Mouse (Mus musculus) limb, embryonic 11.5 days (tissue): ENCODE data around the gene Tdrd7. TPM values are rescaled to one million over a fixed set of nuclear protein-coding genes. Genes with fewer than 3 reads are reported as not detected.

ENCODE experiments used
- ATAC-seq: fragments of 200-750 bp; cut with Nextera tagmentation; 2 replicates; pipeline ENCODE4 v1.8.0; 2017; ENCODE audit warnings: low read depth; ENCODE audit not compliant: insufficient number of reproducible peaks, low FRiP score, low TSS enrichment
- DNase-seq: peaks from one replicate; pipeline ENCODE4 v3.0.0-alpha.2; 2015; ENCODE audit warnings: low spot score
- H3K27ac ChIP-seq: fragments of 300-500 bp; sonication (generic); replicated peaks from 2 replicates; pipeline ENCODE4 v1.5.1; 2014; ENCODE audit warnings: low read depth, mild to moderate bottlenecking, low read length
- H3K27me3 ChIP-seq: fragments of 300-500 bp; sonication (generic); 2 replicates; pipeline ENCODE4 v1.6.1; 2014; ENCODE audit warnings: mild to moderate bottlenecking, low read length, mixed read lengths; ENCODE audit not compliant: control insufficient read depth, insufficient read depth
- H3K36me3 ChIP-seq: fragments of 300-500 bp; sonication (generic); 2 replicates; pipeline ENCODE4 v1.6.1; 2014; ENCODE audit warnings: mild to moderate bottlenecking, low read length, moderate library complexity, mixed read lengths; ENCODE audit not compliant: control insufficient read depth, insufficient read depth
- H3K4me1 ChIP-seq: fragments of 300-500 bp; sonication (generic); 2 replicates; pipeline ENCODE4 v1.6.1; 2014; ENCODE audit warnings: low read length, mixed read lengths; ENCODE audit not compliant: control insufficient read depth, insufficient read depth
- H3K4me2 ChIP-seq: fragments of 300-500 bp; sonication (generic); 2 replicates; pipeline ENCODE4 v1.6.1; 2014; ENCODE audit warnings: low read depth, mild to moderate bottlenecking, moderate library complexity; ENCODE audit not compliant: severe bottlenecking
- H3K4me3 ChIP-seq: fragments of 300-500 bp; sonication (generic); 2 replicates; pipeline ENCODE4 v1.5.1; 2014; ENCODE audit warnings: low read depth, low read length
- H3K9ac ChIP-seq: fragments of 300-500 bp; sonication (generic); 2 replicates; pipeline ENCODE4 v1.6.1; 2014; ENCODE audit warnings: mild to moderate bottlenecking, low read length
- H3K9me3 ChIP-seq: fragments of 300-500 bp; sonication (generic); 2 replicates; pipeline ENCODE4 v1.6.1; 2016; ENCODE audit warnings: low read length; ENCODE audit not compliant: control insufficient read depth
- whole genome bisulfite sequencing: fragments of 180-500 bp; shearing (Covaris S2); extraction: QIAGEN DNeasy Blood & Tissue Kit; methylation state at CpG from one replicate; pipeline ENCODE4 v1.1.7; 2014; 5-methylcytosine and 5-hydroxymethylcytosine counted together
- polyA plus RNA-seq: library from polyadenylated mRNA; unstranded; fragments of >200 nt; fragmentation: Nextera tagmentation; extraction: Ambion mirVana; gene quantifications from 2 replicates; pipeline ENCODE4 v1.2.1, GENCODE M21; 2014

The Tdrd7 gene
- polyA plus RNA-seq, 1 experiment from 2014 or later: 7.4 TPM

DNA sequence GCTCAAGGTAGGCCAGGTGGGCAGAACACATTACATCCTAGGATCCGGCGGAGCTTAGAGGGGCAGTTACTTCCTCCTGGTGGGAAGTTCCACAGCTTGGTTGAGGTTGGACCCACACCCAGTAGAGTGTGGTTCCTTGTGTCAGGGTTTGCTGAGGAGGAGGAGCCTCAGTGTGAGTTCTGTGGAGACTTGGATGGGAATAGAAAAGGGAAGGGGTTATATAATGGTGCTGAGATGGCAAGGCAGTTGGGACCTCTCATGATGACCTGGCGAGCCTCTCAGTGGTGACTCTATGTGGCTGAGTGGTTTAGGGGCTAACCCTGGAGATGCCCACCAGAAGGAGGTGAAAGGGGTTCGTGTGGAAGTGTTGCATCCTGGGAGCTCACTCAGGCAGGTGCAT, 98.7 kb downstream of the Tdrd7 start:
- 85% methylated on average over 4 of the region's 4 CpGs for WGBS
- no peak overlapping the region for H3K27ac ChIP-seq
- H3K4me1 ChIP-seq: no peaks in the 10 kb centered on the region
- no peak overlapping the region for H3K4me2 ChIP-seq
- no peak overlapping the region for H3K9ac ChIP-seq
- H3K4me3 ChIP-seq: no peak overlapping the region
- ATAC-seq: no peak
- H3K9me3 ChIP-seq: no peaks in the 10 kb centered on the region
- no peaks in the 10 kb centered on the region for H3K36me3 ChIP-seq
- H3K27me3 ChIP-seq: no peaks in the 10 kb centered on the region
- DNase-seq: no peak

DNA sequence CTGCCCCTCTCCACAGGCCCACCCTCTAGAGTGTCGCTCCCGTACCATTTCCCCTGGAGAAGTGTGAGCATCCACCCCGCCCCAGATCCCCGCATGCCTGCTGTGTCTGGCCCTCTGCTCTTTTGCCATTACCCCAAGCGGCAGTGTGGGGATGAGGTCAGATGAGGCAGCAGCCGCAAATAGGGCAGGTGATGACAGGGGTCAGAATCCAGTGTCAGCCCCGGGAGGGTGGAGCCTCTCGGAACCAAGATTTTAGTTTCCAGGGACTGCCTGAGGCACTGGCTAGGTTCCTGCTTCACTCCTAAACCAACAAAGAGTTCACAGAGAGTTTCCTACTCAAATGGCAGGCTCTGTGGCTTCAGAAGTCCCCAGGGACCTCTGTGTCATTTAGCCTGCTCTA, 99.1 kb downstream of the Tdrd7 start:
- DNase-seq: no peak

DNA sequence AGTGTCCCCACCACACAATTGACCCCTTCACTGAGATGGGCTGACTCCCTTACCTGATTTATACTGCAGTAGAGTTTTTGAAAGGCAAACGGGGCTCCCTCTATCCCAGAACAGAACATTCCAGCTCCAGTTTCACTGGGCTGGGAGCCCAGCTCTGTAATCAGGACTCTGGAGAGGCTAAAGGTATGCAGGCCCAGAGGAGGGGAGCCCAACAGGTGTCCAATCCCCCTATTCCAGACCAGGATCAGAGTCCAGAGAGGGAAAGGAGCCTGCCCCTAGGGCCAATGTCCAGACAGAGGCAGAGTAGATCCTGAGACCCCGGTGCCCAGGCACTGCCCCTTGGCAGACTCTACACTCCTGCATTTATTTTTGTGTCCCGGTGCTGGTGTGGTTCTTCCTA, 99.8 kb downstream of the Tdrd7 start:
- Histone ChIP-seq H3K27ac (no peak overlapping the region), H3K4me1 (no peaks in the 10 kb centered on the region), H3K4me3 (no peak overlapping the region), H3K9ac (no peak overlapping the region), H3K27me3 (no peaks in the 10 kb centered on the region), H3K4me2 (no peak overlapping the region), H3K9me3 (no peaks in the 10 kb centered on the region), H3K36me3 (no peaks in the 10 kb centered on the region)
- 76% methylated on average over 3 of the region's 3 CpGs for WGBS
- ATAC-seq (no peak), DNase-seq (no peak)

More for the DNA sequence above, 99.1 kb downstream of the Tdrd7 start:
- H3K9ac ChIP-seq: no peak overlapping the region
- no peaks in the 10 kb centered on the region for H3K4me1 ChIP-seq
- no peak overlapping the region for H3K4me2 ChIP-seq
- no peaks in the 10 kb centered on the region for H3K27me3 ChIP-seq
- H3K27ac ChIP-seq: no peak overlapping the region
- no peak for ATAC-seq
- no peak overlapping the region for H3K4me3 ChIP-seq
- H3K9me3 ChIP-seq: no peaks in the 10 kb centered on the region
- no peaks in the 10 kb centered on the region for H3K36me3 ChIP-seq
- 38% methylated on average over 8 of the region's 8 CpGs for WGBS

- H3K4me3 ChIP-seq: no peak overlapping the region
- H3K36me3 ChIP-seq: no peaks in the 10 kb centered on the region
- ATAC-seq (no peak), DNase-seq (no peak)
- 79% methylated on average over 8 of the region's 8 CpGs for WGBS
- no peaks in the 10 kb centered on the region for H3K27me3 ChIP-seq
- no peak overlapping the region for H3K27ac ChIP-seq
- H3K4me2 ChIP-seq: no peak overlapping the region
- H3K9me3 ChIP-seq: no peaks in the 10 kb centered on the region
- H3K9ac ChIP-seq: no peak overlapping the region
- no peaks in the 10 kb centered on the region for H3K4me1 ChIP-seq
These were observed 100.7 kb downstream of the Tdrd7 start for GRCm38 (mm10) chr4:46065695-46066340.

GRCm38 (mm10) chr4:46068060-46068459, 102.9 kb downstream of the Tdrd7 start:
- ATAC-seq: no peak
- 87% methylated on average over 3 of the region's 3 CpGs for WGBS
- Histone ChIP-seq H3K4me2 (no peak overlapping the region), H3K4me1 (no peaks in the 10 kb centered on the region), H3K27me3 (no peaks in the 10 kb centered on the region), H3K27ac (no peak overlapping the region), H3K4me3 (no peak overlapping the region), H3K9me3 (no peaks in the 10 kb centered on the region), H3K36me3 (no peaks in the 10 kb centered on the region), H3K9ac (no peak overlapping the region)
- DNase-seq: no peak

DNA sequence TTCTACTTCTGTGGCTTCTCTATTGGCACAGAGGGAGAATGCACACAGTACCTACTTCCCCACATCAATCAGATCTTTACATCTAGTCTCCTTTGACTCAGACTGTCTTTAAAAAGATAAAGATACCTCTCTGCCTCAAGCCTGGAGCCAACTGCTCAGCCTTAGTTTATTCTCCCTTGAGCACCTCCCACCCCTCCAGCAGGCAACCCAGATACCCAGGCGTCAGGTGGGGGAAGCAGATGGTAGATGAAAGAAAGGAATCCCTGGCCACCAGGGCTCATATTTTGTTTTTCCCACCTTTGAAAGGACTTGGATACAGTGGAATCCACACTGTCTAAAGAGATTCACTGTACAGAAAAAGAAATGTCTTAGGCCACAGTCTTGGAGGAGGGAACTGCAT, 103.4 kb downstream of the Tdrd7 start:
- H3K9ac ChIP-seq: no peak overlapping the region

DNA sequence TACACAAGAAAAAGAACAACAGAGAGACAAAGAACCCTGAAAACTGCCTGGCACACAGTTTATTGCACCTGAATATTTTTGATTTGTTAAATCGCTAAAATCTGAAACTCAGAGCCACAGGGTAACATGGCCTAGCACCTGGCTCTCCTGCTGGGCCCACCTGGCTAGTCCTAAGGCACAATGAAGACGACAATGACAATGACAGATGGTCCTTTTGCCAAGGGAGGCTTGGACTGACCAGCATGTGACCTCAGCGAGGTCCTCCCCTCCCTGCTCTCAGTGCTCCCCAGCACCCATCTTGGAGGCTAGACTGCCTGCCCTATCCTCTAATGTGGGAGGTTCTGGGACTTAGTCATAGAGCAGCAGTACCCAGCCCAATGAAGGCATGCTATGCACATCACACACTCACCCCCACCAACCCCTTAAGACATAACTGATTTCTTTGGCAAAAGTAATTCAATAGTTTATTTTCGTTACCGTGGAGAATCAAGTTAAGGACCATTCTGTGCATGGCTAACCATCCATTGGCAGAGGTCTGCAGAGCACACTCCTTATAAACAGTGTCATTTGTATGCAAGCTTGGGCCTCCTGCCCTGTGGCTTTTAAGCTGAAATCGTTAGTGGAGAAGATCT, 104.8 kb downstream of the Tdrd7 start:
- Histone ChIP-seq H3K9ac (no peak overlapping the region), H3K4me3 (no peak overlapping the region), H3K27me3 (no peaks in the 10 kb centered on the region), H3K4me2 (no peak overlapping the region), H3K36me3 (no peaks in the 10 kb centered on the region), H3K9me3 (no peaks in the 10 kb centered on the region), H3K4me1 (no peaks in the 10 kb centered on the region), H3K27ac (no peak overlapping the region)
- DNase-seq: no peak
- WGBS: 74% methylated on average over 6 of the region's 6 CpGs
- ATAC-seq: no peak

More for the DNA sequence above, 103.4 kb downstream of the Tdrd7 start:
- Histone ChIP-seq H3K36me3 (no peaks in the 10 kb centered on the region), H3K4me1 (no peaks in the 10 kb centered on the region), H3K9me3 (no peaks in the 10 kb centered on the region), H3K4me3 (no peak overlapping the region), H3K27me3 (no peaks in the 10 kb centered on the region), H3K27ac (no peak overlapping the region), H3K4me2 (no peak overlapping the region)
- DNase-seq (no peak), ATAC-seq (no peak)
- WGBS: 28% methylated on average over 1 of the region's 1 CpGs

- Histone ChIP-seq H3K4me3 (no peak overlapping the region), H3K4me1 (no peaks in the 10 kb centered on the region), H3K9me3 (no peaks in the 10 kb centered on the region), H3K4me2 (no peak overlapping the region), H3K27me3 (no peaks in the 10 kb centered on the region), H3K9ac (no peak overlapping the region), H3K27ac (no peak overlapping the region), H3K36me3 (no peaks in the 10 kb centered on the region)
- DNase-seq (no peak), ATAC-seq (no peak)
- WGBS: 92% methylated on average over 6 of the region's 6 CpGs
These were observed 107.5 kb downstream of the Tdrd7 start for GRCm38 (mm10) chr4:46072631-46073030.

DNA sequence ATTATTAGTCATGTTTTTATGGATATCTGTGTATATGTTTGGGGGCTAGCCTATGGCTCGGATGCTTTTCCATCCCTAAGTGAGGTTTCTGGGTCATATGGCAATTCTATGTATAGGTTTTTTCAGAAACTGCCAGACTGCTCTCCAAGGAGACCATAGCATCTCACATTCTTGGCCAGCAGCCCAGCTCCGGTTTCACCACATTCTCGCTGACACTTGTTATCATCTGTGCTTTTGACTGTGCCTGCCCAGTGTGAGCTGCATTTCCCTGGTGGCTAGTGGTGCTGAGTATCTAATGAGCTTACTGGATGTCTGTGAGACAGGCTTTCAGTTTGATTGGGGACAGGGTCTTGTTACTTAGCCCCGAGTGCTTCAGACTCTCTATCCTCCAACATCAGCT, 108.6 kb downstream of the Tdrd7 start:
- no peak overlapping the region for H3K4me3 ChIP-seq
- no peaks in the 10 kb centered on the region for H3K9me3 ChIP-seq
- H3K4me2 ChIP-seq: no peak overlapping the region
- DNase-seq (no peak), ATAC-seq (no peak)
- no peak overlapping the region for H3K9ac ChIP-seq
- H3K27me3 ChIP-seq: no peaks in the 10 kb centered on the region
- H3K27ac ChIP-seq: no peak overlapping the region
- 71% methylated on average over 4 of the region's 4 CpGs for WGBS
- no peaks in the 10 kb centered on the region for H3K36me3 ChIP-seq
- H3K4me1 ChIP-seq: no peaks in the 10 kb centered on the region
